Mouse (Mus musculus) liver, adult 2 months (tissue): Measurements from ENCODE around the gene Nme4. TPM values are rescaled to one million over a fixed set of nuclear protein-coding genes. Genes with fewer than 3 reads are reported as not detected.

Source experiments
- DNase-seq: peaks from one replicate; pipeline ENCODE4 v3.0.0-alpha.2; 2011; ENCODE audit warnings: low read depth, low spot score; ENCODE audit errors: extremely low read depth
- H3K27ac ChIP-seq: fragments of 200-500 bp; replicated peaks from 2 replicates; pipeline ENCODE4 v1.5.1; 2012; ENCODE audit warnings: low read depth, mild to moderate bottlenecking, control low read depth, inconsistent platforms, low read length; ENCODE audit not compliant: insufficient read depth
- H3K27me3 ChIP-seq: fragments of 200-500 bp; 2 replicates; pipeline ENCODE4 v1.6.1; 2012; ENCODE audit warnings: mild to moderate bottlenecking, moderate library complexity, low read length, inconsistent platforms; ENCODE audit not compliant: control insufficient read depth, insufficient read depth
- H3K36me3 ChIP-seq: fragments of 200-500 bp; 2 replicates; pipeline ENCODE4 v1.6.1; 2012; ENCODE audit warnings: low read length, inconsistent platforms; ENCODE audit not compliant: control insufficient read depth, insufficient read depth
- H3K4me1 ChIP-seq: fragments of 200-500 bp; 2 replicates; pipeline ENCODE4 v1.6.1; 2011; ENCODE audit warnings: low read length; ENCODE audit not compliant: control insufficient read depth, insufficient read depth
- H3K4me3 ChIP-seq: fragments of 200-500 bp; 2 replicates; pipeline ENCODE4 v1.5.1; 2011; ENCODE audit warnings: low read depth, mild to moderate bottlenecking, control low read depth, low read length, moderate library complexity; ENCODE audit not compliant: insufficient read depth
- H3K79me2 ChIP-seq: fragments of 200-500 bp; 2 replicates; pipeline ENCODE4 v1.6.1; 2012; ENCODE audit warnings: inconsistent platforms, mild to moderate bottlenecking, low read length, moderate library complexity; ENCODE audit not compliant: control insufficient read depth, insufficient read depth
- H3K9ac ChIP-seq: fragments of 200-500 bp; 2 replicates; pipeline ENCODE4 v1.6.1; 2012; ENCODE audit warnings: low read depth, mild to moderate bottlenecking, control low read depth, inconsistent platforms, low read length
- CTCF ChIP-seq: fragments of 200-500 bp; IDR thresholded peaks from 2 replicates; pipeline ENCODE4 v1.5.1; 2011; ENCODE audit warnings: low read depth, low read length, control low read depth
- POLR2A ChIP-seq: fragments of 200-500 bp; IDR thresholded peaks from 2 replicates; pipeline ENCODE4 v1.6.1; 2011; ENCODE audit warnings: low read length, control low read depth; ENCODE audit not compliant: insufficient read depth; ENCODE audit errors: extremely low read depth
- WGBS: fragments of 180-500 bp; shearing (Covaris S2); methylation state at CpG from one replicate; pipeline ENCODE4 v1.1.7; 2018; 5-methylcytosine and 5-hydroxymethylcytosine counted together
- polyA plus RNA-seq: library from polyadenylated mRNA; depleted of rRNA; stranded (reverse); fragments of >200 nt; gene quantifications from 2 replicates; pipeline ENCODE4 v1.2.3, GENCODE M21; 2012
- total RNA-seq: library from RNA; depleted of rRNA; stranded (reverse); fragments of >200 nt; gene quantifications from 2 replicates; pipeline ENCODE4 v1.2.3, GENCODE M21; 2014

Nme4 gene
- total and polyA plus RNA-seq, 2 experiments, result 7.0 to 8.7 TPM

DNA sequence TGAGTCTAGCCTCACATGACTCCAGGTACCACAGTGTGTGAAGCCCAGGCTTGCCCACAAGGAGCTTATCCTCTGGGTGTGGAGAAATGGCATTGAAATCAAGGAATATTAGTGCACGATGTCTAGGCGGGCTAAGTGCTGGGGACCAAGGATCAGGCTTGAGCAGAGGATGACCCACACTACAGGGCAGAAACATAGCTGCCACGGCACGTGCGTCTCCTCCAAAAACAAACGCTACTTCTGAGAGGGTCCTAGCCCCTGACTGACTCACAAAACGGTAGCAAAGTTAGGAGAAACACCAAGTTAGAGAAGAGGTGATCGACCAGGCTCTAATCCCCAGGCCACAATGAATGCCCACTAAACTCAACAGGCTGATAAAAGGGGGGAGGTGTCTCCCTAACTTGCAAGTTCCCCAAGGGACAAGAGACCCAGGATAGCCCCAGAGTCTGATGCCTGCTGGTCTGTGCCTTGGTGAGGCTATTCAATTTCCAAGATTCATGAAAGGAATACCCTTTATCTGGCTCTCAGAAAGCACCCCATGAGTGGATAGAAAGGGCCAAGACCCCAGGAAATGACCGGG lies 781 bp downstream of the Nme4 start:
- Histone ChIP-seq H3K4me3 (no peak overlapping the region), H3K4me1 (peaks cover 9% of the 10 kb centered on the region), H3K9ac (no peak overlapping the region), H3K27ac (no peak overlapping the region), H3K27me3 (no peaks in the 10 kb centered on the region), H3K79me2 (no peaks in the 10 kb centered on the region), H3K36me3 (no peaks in the 10 kb centered on the region)
- WGBS, result 68% methylated on average over 9 of the region's 9 CpGs
- TF ChIP-seq CTCF (no peak), POLR2A (no peak)
- DNase-seq, result no peak

DNA sequence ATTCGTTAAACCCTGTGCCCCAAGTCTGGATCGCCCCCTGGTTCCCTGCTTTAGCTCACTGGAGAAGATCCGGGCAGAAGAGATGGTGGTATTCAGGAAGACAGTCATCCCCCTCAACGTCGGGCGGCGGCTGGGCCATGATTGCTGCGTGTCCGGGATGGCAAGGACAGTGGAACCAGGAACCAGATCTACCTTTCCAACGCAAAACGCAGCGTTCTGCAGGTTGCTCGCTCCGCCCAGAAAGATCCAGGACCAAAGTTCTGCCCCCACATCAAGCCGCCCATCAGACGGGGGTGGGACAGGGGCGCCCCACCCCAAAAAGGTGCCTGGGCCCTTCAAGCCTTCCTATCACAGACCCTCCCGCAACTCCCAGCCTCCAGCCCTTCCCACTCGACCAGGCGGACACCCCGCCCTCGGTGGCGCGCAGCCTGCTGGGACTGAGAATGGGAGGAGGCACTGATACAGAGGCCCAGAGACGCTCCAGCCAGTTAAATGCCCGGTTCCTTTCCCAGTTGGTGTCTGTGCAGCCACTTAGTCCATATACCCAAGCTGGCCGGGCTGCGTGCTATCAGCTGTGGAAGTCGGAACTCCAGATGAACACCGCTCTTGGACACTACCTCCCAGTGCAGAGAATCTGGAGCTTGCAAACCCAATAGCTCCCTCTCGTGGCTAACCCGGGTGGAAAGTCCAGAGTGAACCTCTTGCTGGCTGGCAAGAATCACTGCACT lies 5.3 kb downstream of the Nme4 start, which contains the start of gene Decr2:
Decr2 (minus strand) TSS at position 433 of the 728 bp plus-strand sequence.
- Histone ChIP-seq H3K79me2 (no peaks in the 10 kb centered on the region), H3K9ac (peak within 1 kb of the TSS; percentile 78), H3K4me3 (peak within 1 kb of the TSS; percentile 67), H3K36me3 (peaks cover 9% of the 10 kb centered on the region; the same call in 1 of the 2 replicates), H3K27me3 (no peaks in the 10 kb centered on the region), H3K4me1 (peaks cover 21% of the 10 kb centered on the region), H3K27ac (peak within 1 kb of the TSS; percentile 87)
- TF ChIP-seq POLR2A, result peak; percentile 87
- peak; percentile 84 for TF ChIP-seq CTCF
- WGBS, result under 1% methylated on average over 32 of the region's 32 CpGs
- DNase-seq, result peak; percentile 95

DNA sequence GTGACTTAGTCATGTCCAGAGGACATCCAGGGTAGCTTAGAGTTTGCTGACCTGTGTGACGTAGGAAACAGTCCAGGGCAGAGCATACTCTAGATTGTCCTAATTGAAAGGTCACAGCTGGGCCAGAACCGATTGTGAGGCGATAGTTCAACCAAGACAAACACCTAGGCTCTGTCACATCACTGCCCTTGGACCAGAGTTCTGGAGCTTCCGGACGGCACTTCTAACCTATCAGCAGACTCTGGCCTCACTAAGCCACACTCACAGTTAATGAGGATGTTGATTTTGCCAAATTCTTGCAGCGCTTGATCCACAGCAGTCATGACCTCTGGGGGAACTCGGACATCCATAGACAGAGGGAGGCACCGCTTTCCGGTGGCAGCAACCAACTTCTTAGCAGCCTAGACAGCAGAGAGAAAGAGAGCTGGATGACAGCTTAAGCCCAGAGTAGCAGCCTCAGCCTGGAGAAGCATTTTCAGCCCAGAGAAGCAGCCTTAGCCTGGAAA lies 8.3 kb downstream of the Nme4 start:
- no peak overlapping the region for H3K9ac ChIP-seq
- no peak overlapping the region for H3K4me3 ChIP-seq
- H3K27ac ChIP-seq, result peak overlapping the region; percentile 61
- 14% methylated on average over 9 of the region's 9 CpGs for WGBS
- H3K4me1 ChIP-seq, result peaks cover 21% of the 10 kb centered on the region
- no peaks in the 10 kb centered on the region for H3K27me3 ChIP-seq
- no peak for TF ChIP-seq POLR2A
- TF ChIP-seq CTCF, result no peak
- DNase-seq, result peak; percentile 100
- H3K36me3 ChIP-seq, result peaks cover 26% of the 10 kb centered on the region
- no peaks in the 10 kb centered on the region for H3K79me2 ChIP-seq

DNA sequence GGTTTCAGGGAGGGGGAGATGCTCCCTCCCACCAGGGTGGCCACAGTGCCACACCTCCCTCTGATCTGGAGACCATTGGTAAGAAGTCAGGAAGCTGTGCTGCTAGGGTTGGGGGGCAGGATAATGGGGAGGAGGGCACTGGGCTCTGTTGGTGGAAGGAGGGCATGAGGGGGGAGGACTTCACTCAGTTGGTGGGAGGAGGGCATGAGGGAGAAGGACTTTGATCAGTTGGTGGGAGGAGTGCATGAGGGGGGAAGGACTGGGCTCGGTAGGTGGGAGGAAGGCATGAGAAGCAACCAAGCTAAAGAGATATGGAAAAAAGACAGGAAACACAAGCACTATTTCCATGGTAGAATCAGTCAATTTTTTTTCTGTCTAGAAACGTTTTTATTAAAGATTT lies 14.5 kb downstream of the Nme4 start:
- Histone ChIP-seq H3K4me3 (no peak overlapping the region), H3K4me1 (no peaks in the 10 kb centered on the region), H3K36me3 (peaks cover 28% of the 10 kb centered on the region), H3K27ac (no peak overlapping the region), H3K9ac (no peak overlapping the region), H3K79me2 (no peaks in the 10 kb centered on the region), H3K27me3 (no peaks in the 10 kb centered on the region)
- no peak for TF ChIP-seq POLR2A
- TF ChIP-seq CTCF, result no peak
- no peak for DNase-seq
- WGBS, result 17% methylated on average over 2 of the region's 2 CpGs

DNA sequence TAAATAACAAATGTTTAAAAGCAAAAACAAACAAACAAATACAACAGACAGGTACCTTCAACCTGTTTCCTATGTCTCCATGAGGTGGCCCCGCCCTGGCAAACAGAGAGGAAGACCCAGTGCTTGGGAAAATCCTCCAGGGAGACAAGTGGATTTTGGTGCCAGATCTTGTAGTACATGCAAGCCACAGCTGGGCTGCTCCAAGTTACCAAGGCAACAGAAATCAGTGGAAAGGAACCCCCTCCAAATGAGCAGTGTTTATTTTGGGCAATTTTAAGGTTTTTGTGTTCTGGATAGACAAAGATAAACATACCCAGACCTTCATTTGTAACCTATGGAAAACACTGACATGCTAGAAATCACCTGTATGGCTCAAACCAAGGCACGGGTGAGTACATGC lies 16.6 kb downstream of the Nme4 start:
- Histone ChIP-seq H3K36me3 (peaks cover 16% of the 10 kb centered on the region), H3K4me1 (no peaks in the 10 kb centered on the region), H3K4me3 (no peak overlapping the region), H3K27me3 (no peaks in the 10 kb centered on the region), H3K9ac (no peak overlapping the region), H3K79me2 (no peaks in the 10 kb centered on the region), H3K27ac (no peak overlapping the region)
- WGBS, result 81% methylated on average over 2 of the region's 2 CpGs
- DNase-seq, result no peak
- TF ChIP-seq POLR2A (no peak), CTCF (no peak)

DNA sequence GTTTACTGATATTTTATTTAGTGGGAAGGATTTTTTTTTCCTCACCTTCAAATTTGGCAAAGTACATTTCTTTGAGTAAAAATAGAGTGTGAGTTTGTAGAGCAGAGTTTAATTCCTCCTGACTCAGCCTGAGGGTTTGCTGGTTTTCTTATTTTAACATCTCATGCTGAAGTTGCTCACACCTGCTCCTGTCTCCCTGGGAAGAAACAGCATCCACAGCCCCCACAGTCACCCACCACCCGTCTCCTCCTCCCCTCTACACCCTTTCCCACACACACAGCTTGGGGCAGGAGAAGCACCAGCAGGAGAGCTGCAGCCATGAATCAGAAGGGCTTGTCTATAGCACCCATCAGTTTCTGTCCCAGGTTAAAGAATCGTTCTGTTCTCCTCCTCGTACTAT lies 20.2 kb downstream of the Nme4 start:
- TF ChIP-seq POLR2A (no peak), CTCF (no peak)
- Histone ChIP-seq H3K4me1 (no peaks in the 10 kb centered on the region; the same call in 1 of the 2 replicates), H3K27me3 (no peaks in the 10 kb centered on the region), H3K9ac (no peak overlapping the region), H3K4me3 (no peak overlapping the region), H3K79me2 (no peaks in the 10 kb centered on the region), H3K36me3 (no peaks in the 10 kb centered on the region), H3K27ac (no peak overlapping the region)
- WGBS, result 82% methylated on average over 3 of the region's 3 CpGs
- DNase-seq, result no peak
